Mouse (Mus musculus) ES-CJ7 (cell line): Measurements from ENCODE around the gene Ier5.

Experiments
- DNase-seq: peaks from one replicate; pipeline ENCODE4 v3.0.0; 2011; ENCODE audit warnings: low read depth, low spot score

Ier5 gene

GRCm38 (mm10) chr1:155099280-155099848, at the start of gene Ier5:
Gene Ier5 (minus strand): TSS chr1:155099636.
- peak; percentile 97 for DNase-seq

- DNase-seq: no peak
Observed at GRCm38 (mm10) chr1:155147228-155147627, 47.8 kb upstream of the Ier5 start.

GRCm38 (mm10) chr1:155146572-155146980, 47.1 kb upstream of the Ier5 start, which contains the start of gene Mr1:
Gene Mr1 (minus strand): TSS chr1:155146814.
- peak; percentile 28 for DNase-seq

GRCm38 (mm10) chr1:155145620-155146019, 46.2 kb upstream of the Ier5 start:
- no peak for DNase-seq

DNA sequence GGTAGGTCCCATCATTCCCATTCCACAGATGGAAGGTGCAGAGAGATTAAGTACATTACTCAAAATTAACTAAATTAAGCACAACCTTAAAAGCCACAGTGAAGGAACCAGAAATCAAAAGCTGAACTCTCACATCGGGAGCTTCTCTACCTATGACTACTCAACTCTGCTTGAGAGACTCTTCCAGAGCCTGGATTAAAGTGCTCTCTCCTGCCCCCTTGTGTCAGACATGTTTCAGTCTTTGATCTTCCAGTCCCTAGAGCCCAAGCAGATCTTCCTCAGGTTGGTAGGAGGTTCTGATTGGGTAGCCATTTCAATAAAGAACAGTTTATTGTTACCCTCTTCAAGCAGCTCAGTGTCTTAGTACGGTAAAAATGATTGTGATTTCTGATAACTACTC, 40.6 kb upstream of the Ier5 start:
- peak; percentile 86 for DNase-seq

- DNase-seq: no peak
Observed at GRCm38 (mm10) chr1:155138795-155139194, 39.4 kb upstream of the Ier5 start.

DNA sequence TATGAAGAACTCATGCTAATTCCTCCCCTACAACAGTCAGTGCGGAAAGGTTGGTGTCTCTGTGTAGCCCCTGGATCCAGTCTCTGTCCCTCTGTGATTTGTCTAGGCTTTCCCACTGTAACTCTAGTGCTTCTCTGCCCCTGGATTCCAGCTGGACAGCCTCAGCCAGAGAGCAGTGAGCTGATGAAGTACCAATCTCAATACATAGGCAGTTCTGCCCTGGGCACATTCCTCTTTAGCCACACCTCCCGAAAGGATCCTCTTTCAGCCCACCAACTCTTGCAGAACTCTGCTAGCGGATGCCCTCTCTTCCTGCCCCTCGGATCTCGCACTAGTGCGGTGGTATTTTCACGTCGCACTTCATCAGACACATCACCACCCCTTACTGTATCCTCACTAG, 35.4 kb upstream of the Ier5 start:
- DNase-seq: no peak

GRCm38 (mm10) chr1:155127429-155127934, 28.0 kb upstream of the Ier5 start:
- no peak for DNase-seq

- DNase-seq: no peak
Observed at GRCm38 (mm10) chr1:155126716-155127115, 27.3 kb upstream of the Ier5 start.

DNA sequence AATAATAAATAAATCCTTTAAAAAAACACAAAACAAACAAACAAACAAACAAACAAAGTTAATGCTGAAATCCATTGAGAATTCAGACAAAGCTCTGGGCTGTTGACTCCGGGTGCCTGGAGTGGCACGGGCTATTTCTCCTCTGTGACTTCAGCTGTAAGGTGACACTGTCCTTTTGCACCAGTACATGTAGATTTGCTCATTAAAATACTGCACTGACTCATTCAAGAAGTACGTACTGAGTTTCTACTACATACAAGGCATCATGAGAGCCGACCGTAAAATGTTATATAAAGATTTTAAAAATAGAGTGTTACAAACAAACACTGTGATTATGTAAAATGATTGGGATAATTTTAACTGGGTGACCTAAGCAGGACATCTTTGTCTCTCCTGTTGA, 25.0 kb upstream of the Ier5 start:
- DNase-seq: no peak

- no peak for DNase-seq
Observed at GRCm38 (mm10) chr1:155121977-155122939, 22.8 kb upstream of the Ier5 start.

DNA sequence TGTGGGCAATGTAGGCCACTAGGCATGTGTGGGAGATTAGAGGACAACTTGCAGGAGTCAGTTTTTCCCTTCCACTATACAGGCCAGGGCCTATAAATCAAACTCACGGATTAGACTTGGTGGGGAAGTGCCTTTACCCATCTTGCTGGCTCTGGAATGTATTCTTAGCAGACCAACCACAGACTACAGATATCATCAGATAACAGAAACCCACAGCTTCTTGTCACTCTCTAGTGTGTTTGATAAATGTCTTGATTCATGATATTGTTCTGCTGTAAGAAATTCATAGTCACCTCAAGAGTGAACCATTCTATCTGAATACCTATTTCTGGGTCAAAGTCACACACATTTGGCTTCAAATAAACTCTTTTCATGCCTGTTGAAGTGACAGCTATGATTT, 20.3 kb upstream of the Ier5 start:
- no peak for DNase-seq

- no peak for DNase-seq
Observed at GRCm38 (mm10) chr1:155113946-155114345, 14.5 kb upstream of the Ier5 start.

GRCm38 (mm10) chr1:155112875-155113274, 13.4 kb upstream of the Ier5 start:
- DNase-seq: no peak

- DNase-seq: no peak
Observed at GRCm38 (mm10) chr1:155112118-155112517, 12.7 kb upstream of the Ier5 start.

- peak; percentile 54 for DNase-seq
Observed at GRCm38 (mm10) chr1:155111491-155111890, 12.1 kb upstream of the Ier5 start.

DNA sequence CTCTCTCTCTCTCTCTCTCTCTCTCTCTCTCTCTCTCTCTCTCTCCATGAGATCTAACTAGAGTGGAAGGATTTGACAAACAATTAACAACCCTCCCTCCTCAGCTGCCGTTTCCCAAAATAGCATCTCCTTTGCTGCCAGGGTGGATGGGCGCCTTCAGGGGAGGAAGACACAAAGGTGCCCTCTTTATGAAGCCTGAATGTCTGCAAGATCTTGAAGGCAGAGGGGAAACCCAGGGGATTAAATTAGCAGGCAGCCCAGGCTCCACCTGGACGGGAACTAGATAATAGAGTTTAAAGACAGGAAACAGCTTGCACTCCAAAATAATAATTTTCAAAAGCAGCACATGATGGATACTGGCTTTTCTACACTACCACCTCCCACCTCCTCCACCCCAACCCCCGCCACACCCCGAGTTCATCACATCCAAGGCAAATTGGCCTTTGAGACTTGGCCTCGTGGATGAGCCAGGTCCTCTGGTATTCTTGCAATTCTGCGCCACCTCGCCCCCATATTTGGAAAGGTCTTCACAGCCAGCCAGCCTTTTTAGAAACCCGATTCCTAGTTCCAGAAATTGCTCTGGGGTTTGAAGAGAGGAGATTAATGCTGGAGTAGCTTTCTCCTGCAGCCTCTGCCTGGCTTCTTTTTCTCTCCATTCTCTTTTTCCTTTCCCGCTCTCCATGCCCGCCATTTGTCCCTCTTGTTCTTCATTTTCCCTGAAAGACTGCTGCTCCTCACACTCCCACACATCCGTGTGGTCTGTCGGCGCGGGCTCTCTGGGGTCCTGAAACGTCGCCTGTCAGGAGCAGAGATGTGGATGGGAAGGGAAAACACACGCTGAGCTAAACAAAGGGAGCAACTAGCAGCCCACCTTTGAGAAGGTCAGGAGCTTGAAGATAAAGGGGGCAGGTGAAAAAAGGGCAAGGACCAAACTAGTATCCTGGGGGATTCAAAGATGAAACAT, 10.2 kb upstream of the Ier5 start:
- peak; percentile 19 for DNase-seq

- DNase-seq: no peak
Observed at GRCm38 (mm10) chr1:155108412-155108811, 9.0 kb upstream of the Ier5 start.

DNA sequence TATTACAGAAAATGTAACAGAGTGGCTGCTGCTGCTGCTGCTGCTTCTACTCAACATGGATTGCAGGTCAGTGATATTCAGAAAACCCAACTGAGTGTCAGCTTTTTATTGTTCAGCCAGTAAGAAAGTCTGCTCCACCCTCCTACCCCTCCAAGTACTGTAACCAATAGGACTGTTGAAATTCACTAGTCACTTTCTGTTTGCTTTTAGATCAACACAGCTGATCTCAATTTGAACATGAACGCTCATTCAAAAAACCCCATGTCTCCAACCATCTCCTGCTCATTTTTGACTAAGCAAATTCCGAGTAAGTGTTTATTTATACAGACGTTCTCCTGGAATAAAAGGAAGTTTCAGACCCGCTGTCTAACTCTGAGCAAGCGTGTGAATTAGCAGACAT, 8.4 kb upstream of the Ier5 start:
- no peak for DNase-seq

GRCm38 (mm10) chr1:155106310-155106709, 6.9 kb upstream of the Ier5 start:
- no peak for DNase-seq

DNA sequence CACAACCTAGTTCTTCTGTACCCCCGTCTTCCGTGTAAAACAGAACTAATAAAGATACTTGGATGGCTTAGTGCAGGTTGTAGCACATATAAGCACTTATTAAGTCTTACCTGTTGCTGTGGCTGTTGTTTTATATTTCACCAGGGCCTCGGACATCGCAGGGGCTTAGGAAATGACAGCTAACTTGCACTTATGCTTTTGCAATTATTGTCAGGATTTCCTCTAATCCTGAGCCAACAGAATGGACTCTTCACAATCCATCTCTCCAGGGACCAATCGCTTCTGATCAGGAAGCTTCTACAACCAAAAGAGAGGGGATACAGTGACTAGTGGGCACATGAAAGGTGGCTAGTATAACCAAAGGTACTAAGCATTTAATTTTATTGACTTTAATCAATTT, 4.6 kb upstream of the Ier5 start:
- DNase-seq: no peak

- DNase-seq: no peak
Observed at GRCm38 (mm10) chr1:155102631-155103030, 3.2 kb upstream of the Ier5 start.
